Comparison of ENCODE assay signal across 24 mouse cellular contexts in genomic region chr19:25446683-25447082, GRCm38 (mm10). TPM values are rescaled to one million over a fixed set of nuclear protein-coding genes. Genes with fewer than 3 reads are reported as not detected.
"Had no signal": no experiment of that assay in that cellular context is flagged by ENCODE, and none has a peak within 500 bp of the region (broad histone marks: within the 10 kb centered on the region; RNA-seq: fewer than 3 reads in every experiment).

No protein-coding gene starts in this region.

- H3K27ac ChIP-seq: lung, embryonic 15.5 days; macrophage; midbrain, embryonic 12.5 days; neural tube, embryonic 12.5 days; stomach, embryonic 15.5 days; stomach, postnatal 0 days had no signal

- H3K27me3 ChIP-seq: neural tube, embryonic 12.5 days; stomach, embryonic 15.5 days had no signal

- H3K4me3 ChIP-seq: lung, embryonic 15.5 days; megakaryocyte, embryonic 14.5 days; midbrain, embryonic 12.5 days; neural tube, embryonic 12.5 days; stomach, embryonic 15.5 days had no signal

- ATAC-seq: liver, postnatal 0 days; lung, postnatal 0 days had no signal

- H3K9ac ChIP-seq: liver, postnatal 0 days; lung, embryonic 15.5 days; midbrain, embryonic 12.5 days; neural tube, embryonic 12.5 days; stomach, embryonic 15.5 days had no signal

- H3K36me3 ChIP-seq: lung, embryonic 15.5 days; midbrain, embryonic 12.5 days; neural tube, embryonic 12.5 days; stomach, embryonic 15.5 days had no signal

- H3K4me1 ChIP-seq: midbrain, embryonic 12.5 days; neural tube, embryonic 12.5 days; stomach, embryonic 15.5 days had no signal

- DNase-seq: liver, postnatal 0 days; lung, adult 2 months; lung, postnatal 14 days; lung, postnatal 36 days; midbrain, embryonic 14.5 days; right cerebral cortex, postnatal 14 days; thymus, adult 2 months; thymus, postnatal 25 days; thymus, postnatal 4 days had no signal

RNA-seq across cellular contexts. Expression of gene Dmrt1, which starts 58.7 kb away (rescaled TPM):
- total RNA-seq: megakaryocyte progenitor cell, adult 5-6 weeks; midbrain, postnatal 0 days; monocyte, adult 5-6 weeks; neutrophil, adult 5-6 weeks had no signal
- polyA plus RNA-seq: liver, postnatal 0 days; lung, adult 2 months; lung, embryonic 15.5 days; lung, postnatal 0 days; macrophage; midbrain, embryonic 14.5 days; midbrain, postnatal 0 days; neural tube, embryonic 14.5 days; spleen, adult 2 months; stomach, embryonic 15.5 days; stomach, postnatal 0 days; thymus, adult 2 months; urinary bladder, adult 2 months had no signal
